Mouse (Mus musculus): ENCODE measurements at regions not wholly inside any gene's neighbourhood (a gene's known extent, or its start where the extent isn't known, plus 50 kb on each side); places are given as distances from the start of the nearest gene placed in this dataset.

DNA sequence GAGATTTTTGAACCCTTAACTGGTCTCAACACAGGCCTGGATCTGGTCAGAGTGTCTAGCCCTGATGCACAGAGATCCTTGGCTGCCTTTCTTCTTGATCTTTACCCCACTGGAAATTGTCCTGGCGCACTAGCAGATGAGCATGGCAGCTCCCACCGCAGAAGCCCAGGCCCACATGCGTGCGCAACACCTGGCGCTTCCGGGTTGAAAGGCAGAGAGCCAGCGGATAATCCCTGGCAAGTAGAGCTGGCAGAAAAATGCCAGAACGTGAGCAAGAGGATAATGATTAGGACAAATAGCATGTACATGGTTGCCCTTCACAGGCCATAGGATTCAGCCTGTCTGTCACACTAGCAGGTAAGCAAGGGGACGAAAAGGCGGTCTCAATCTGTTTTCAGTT, 95.0 kb upstream of the Aco1 start:
- ATAC-seq (replicated peaks; ENCODE audit: low FRiP score, low read depth) (no peak), DNase-seq (ENCODE audit: low spot score) (no peak)
- no peak for TF ChIP-seq CTCF (IDR thresholded peaks at IDR 0.05; ENCODE audit: low read depth)
- no peak overlapping the region for H3K9ac ChIP-seq (ENCODE audit: low read depth, low read length)
- 96% methylated on average over 10 of the region's 10 CpGs for WGBS
- H3K9me3 ChIP-seq (replicated peaks; ENCODE audit: low read length) = no peaks in the 10 kb centered on the region
- no peak overlapping the region for H3K4me2 ChIP-seq (ENCODE audit: low read length)
- no peaks in the 10 kb centered on the region for H3K4me1 ChIP-seq (replicated peaks; ENCODE audit: insufficient read depth, low read length)
- no peak overlapping the region for H3K4me3 ChIP-seq (replicated peaks; ENCODE audit: low read depth, low read length)
- no peaks in the 10 kb centered on the region for H3K36me3 ChIP-seq (ENCODE audit: insufficient read depth, low read length)
- no peak overlapping the region for H3K27ac ChIP-seq
- no peaks in the 10 kb centered on the region for H3K27me3 ChIP-seq (ENCODE audit: insufficient read depth, low read length)

DNA sequence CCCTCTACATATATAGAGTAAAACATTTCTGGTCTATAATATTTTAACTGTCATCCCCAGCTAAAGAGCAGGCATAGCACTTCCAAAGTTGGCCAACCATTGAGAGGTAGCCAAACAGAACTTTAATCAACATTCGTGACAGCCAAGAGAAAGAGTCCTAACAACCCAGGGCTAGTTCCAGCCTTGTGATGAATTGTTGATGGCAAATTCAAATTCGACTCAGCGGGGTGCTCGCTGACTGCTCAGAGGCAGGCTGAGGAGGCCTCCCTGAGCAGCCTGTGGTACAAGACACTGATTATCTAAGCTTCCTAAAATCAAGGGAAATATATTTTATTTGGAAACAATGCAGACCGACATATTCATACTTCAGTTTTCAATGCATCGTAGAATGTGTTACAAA, 93.8 kb upstream of the Aco1 start:
- Histone ChIP-seq H3K27me3 (ENCODE audit: insufficient read depth, low read length) (no peaks in the 10 kb centered on the region), H3K9ac (ENCODE audit: low read depth, low read length) (no peak overlapping the region), H3K4me2 (ENCODE audit: low read length) (no peak overlapping the region), H3K4me1 (replicated peaks; ENCODE audit: insufficient read depth, low read length) (no peaks in the 10 kb centered on the region), H3K27ac (no peak overlapping the region), H3K36me3 (ENCODE audit: insufficient read depth, low read length) (no peaks in the 10 kb centered on the region), H3K4me3 (replicated peaks; ENCODE audit: low read depth, low read length) (no peak overlapping the region), H3K9me3 (replicated peaks; ENCODE audit: low read length) (no peaks in the 10 kb centered on the region)
- WGBS = 66% methylated on average over 6 of the region's 6 CpGs
- DNase-seq (ENCODE audit: low spot score) (no peak), ATAC-seq (replicated peaks; ENCODE audit: low FRiP score, low read depth) (no peak)
- TF ChIP-seq CTCF (IDR thresholded peaks at IDR 0.05; ENCODE audit: low read depth) = no peak

DNA sequence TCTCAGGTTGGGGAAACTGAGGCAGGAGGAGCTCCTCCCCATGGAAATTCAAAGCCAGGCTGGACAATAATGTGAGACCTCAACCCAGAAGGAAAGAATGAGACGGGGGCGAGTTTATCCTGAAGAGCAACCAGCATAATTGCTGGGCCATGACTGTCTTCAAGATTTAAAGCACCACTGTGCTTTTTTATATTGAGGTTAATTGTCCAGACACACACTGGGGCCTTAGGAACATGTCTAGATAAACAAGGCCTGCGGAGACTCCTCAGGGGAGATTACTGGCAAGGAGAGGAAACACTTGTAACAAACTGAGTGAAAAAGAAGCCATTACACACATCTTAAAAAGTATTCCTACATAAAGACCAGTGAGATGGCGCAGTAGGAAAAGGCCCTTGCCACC, 91.0 kb upstream of the Aco1 start:
- Histone ChIP-seq H3K4me2 (ENCODE audit: low read length) (no peak overlapping the region), H3K36me3 (ENCODE audit: insufficient read depth, low read length) (no peaks in the 10 kb centered on the region), H3K9me3 (replicated peaks; ENCODE audit: low read length) (no peaks in the 10 kb centered on the region), H3K4me3 (replicated peaks; ENCODE audit: low read depth, low read length) (no peak overlapping the region), H3K27me3 (ENCODE audit: insufficient read depth, low read length) (no peaks in the 10 kb centered on the region), H3K27ac (no peak overlapping the region), H3K4me1 (replicated peaks; ENCODE audit: insufficient read depth, low read length) (no peaks in the 10 kb centered on the region), H3K9ac (ENCODE audit: low read depth, low read length) (no peak overlapping the region)
- ATAC-seq (replicated peaks; ENCODE audit: low FRiP score, low read depth) (no peak), DNase-seq (ENCODE audit: low spot score) (peak; percentile 47)
- 33% methylated on average over 4 of the region's 4 CpGs for WGBS
- TF ChIP-seq CTCF (IDR thresholded peaks at IDR 0.05; ENCODE audit: low read depth) = no peak

DNA sequence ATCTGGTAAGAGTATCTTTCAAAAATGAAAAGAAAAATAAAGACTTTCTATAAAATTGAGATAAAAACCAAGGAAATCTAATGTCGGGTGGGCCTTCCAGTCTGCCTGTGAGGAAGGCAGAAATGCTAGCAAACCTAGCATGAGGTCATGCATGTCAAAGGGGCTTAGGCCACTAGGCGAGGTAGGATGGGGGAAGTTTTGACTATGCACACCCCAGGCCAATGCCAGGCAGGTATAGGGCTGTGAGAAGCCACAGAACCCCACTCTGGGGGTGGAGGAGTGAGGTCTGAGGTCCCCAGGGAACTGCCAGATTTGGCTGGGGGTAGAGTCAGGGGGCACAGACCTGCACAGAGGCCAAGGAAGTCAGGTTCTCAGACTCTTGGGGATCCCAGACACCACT, 89.5 kb upstream of the Aco1 start:
- DNase-seq (ENCODE audit: low spot score) (no peak), ATAC-seq (replicated peaks; ENCODE audit: low FRiP score, low read depth) (no peak)
- Histone ChIP-seq H3K4me2 (ENCODE audit: low read length) (no peak overlapping the region), H3K36me3 (ENCODE audit: insufficient read depth, low read length) (no peaks in the 10 kb centered on the region), H3K27me3 (ENCODE audit: insufficient read depth, low read length) (no peaks in the 10 kb centered on the region), H3K4me1 (replicated peaks; ENCODE audit: insufficient read depth, low read length) (no peaks in the 10 kb centered on the region), H3K9me3 (replicated peaks; ENCODE audit: low read length) (no peaks in the 10 kb centered on the region), H3K27ac (no peak overlapping the region), H3K4me3 (replicated peaks; ENCODE audit: low read depth, low read length) (no peak overlapping the region), H3K9ac (ENCODE audit: low read depth, low read length) (no peak overlapping the region)
- 84% methylated on average over 2 of the region's 2 CpGs for WGBS
- no peak for TF ChIP-seq CTCF (IDR thresholded peaks at IDR 0.05; ENCODE audit: low read depth)

DNA sequence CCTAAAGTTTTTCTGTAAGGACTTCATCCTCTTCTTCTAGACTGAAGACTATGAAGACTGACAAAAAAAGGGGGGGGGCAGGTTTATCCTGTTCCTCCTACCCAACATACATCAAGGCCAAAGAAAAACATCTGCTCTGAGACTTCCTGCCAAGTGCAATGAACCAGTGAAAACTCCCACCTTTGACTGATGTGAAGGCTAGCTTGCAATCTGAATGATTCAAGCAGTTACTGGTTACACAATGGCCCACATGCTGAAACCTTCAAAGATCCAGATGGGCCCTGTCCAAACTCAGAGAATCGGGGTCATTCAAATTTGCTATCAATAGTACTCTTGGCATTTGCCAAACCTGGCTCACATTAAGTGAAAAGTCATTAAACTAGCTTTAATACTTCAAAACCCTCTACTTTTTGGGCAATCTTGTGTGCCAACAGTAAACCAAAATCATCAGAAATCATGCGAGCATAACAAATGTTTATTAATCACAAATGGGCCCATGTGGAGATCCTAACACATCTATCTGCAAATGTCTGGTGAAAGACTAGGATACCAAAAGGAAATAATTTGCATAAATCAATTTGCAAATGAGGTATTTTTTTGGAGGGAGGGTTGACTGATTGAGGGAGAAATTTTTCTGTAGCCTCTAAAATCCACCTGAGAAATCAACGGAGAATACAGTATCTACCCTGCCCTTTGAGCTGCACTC, 79.0 kb upstream of the Aco1 start:
- H3K27ac ChIP-seq = no peak overlapping the region

DNA sequence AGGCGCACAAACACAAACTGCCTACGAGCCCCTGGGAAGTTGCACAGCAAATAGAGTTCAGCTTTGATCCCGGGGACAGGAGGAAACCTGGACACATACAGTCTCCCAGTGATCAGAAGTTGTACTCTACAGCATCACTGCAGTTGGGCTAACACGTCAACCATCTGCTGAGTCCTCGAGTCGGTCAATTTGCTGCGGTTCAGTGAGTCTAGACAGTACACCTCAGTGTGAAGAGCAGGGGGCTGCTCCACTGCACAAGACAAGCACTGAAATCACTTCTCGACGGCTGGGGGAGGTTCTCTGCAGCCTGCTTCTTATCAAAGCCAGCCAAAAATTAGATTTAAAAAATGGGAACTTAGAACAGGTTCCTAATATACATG, 78.4 kb upstream of the Aco1 start:
- TF ChIP-seq CTCF (IDR thresholded peaks at IDR 0.05; ENCODE audit: low read depth) = no peak
- no peaks in the 10 kb centered on the region; the same call in 1 of the 2 replicates for H3K9me3 ChIP-seq (replicated peaks; ENCODE audit: low read length)
- H3K36me3 ChIP-seq (ENCODE audit: insufficient read depth, low read length) = no peaks in the 10 kb centered on the region
- no peak overlapping the region for H3K27ac ChIP-seq
- no peaks in the 10 kb centered on the region for H3K27me3 ChIP-seq (ENCODE audit: insufficient read depth, low read length)
- H3K4me1 ChIP-seq (replicated peaks; ENCODE audit: insufficient read depth, low read length) = no peaks in the 10 kb centered on the region
- ATAC-seq (replicated peaks; ENCODE audit: low FRiP score, low read depth) (peak; percentile 82; the same call in 1 of the 2 replicates), DNase-seq (ENCODE audit: low spot score) (no peak)
- WGBS = 32% methylated on average over 9 of the region's 9 CpGs
- H3K4me3 ChIP-seq (replicated peaks; ENCODE audit: low read depth, low read length) = no peak overlapping the region
- H3K4me2 ChIP-seq (ENCODE audit: low read length) = no peak overlapping the region
- H3K9ac ChIP-seq (ENCODE audit: low read depth, low read length) = no peak overlapping the region

More for the DNA sequence above, 79.0 kb upstream of the Aco1 start:
- 30% methylated on average over 3 of the region's 3 CpGs for WGBS
- ATAC-seq (replicated peaks; ENCODE audit: low FRiP score, low read depth) = peak; percentile 75
- H3K4me3 ChIP-seq (replicated peaks; ENCODE audit: low read depth, low read length) = no peak overlapping the region
- no peaks in the 10 kb centered on the region for H3K27me3 ChIP-seq (ENCODE audit: insufficient read depth, low read length)
- no peaks in the 10 kb centered on the region for H3K36me3 ChIP-seq (ENCODE audit: insufficient read depth, low read length)
- no peaks in the 10 kb centered on the region for H3K4me1 ChIP-seq (replicated peaks; ENCODE audit: insufficient read depth, low read length)
- no peaks in the 10 kb centered on the region; the same call in 1 of the 2 replicates for H3K9me3 ChIP-seq (replicated peaks; ENCODE audit: low read length)
- peak; percentile 72 for DNase-seq (ENCODE audit: low spot score)
- no peak for TF ChIP-seq CTCF (IDR thresholded peaks at IDR 0.05; ENCODE audit: low read depth)
- no peak overlapping the region for H3K9ac ChIP-seq (ENCODE audit: low read depth, low read length)
- no peak overlapping the region for H3K4me2 ChIP-seq (ENCODE audit: low read length)
